Mouse (Mus musculus) myocyte (in vitro differentiated cells): ENCODE results near the gene Adcy9. TPM values are rescaled to one million over a fixed set of nuclear protein-coding genes. Genes with fewer than 3 reads are reported as not detected.

Source experiments
- polyA plus RNA-seq: library from polyadenylated mRNA; unstranded; fragments of >200 nt; fragmentation: generic; extraction: Trizol; gene quantifications from one replicate; pipeline ENCODE4 v1.2.1, GENCODE M21; 2012; ENCODE audit warnings: missing spikeins

Gene Adcy9
- polyA plus RNA-seq, 1 experiment = 4.6 TPM

Other genes starting within 250 kb of the Adcy9 start
- 7.1 TPM for gene Crebbp, start 206.5 kb downstream of the Adcy9 start, polyA plus RNA-seq
- gene Srl, start 121.3 kb upstream of the Adcy9 start, polyA plus RNA-seq = 381 TPM
- gene Tfap4, start 139.4 kb upstream of the Adcy9 start, polyA plus RNA-seq = 4.0 TPM
- 29.6 TPM for gene Glis2, start 174.2 kb upstream of the Adcy9 start, polyA plus RNA-seq
- 98.6 TPM for gene Pam16, start 204.5 kb upstream of the Adcy9 start, polyA plus RNA-seq
- gene Vasn, start 219.4 kb upstream of the Adcy9 start, polyA plus RNA-seq = 34.7 TPM
- gene Dnaja3, start 219.5 kb upstream of the Adcy9 start, polyA plus RNA-seq = 69.5 TPM